7 mouse cellular contexts compared by ENCODE assay signal in the genomic region with DNA sequence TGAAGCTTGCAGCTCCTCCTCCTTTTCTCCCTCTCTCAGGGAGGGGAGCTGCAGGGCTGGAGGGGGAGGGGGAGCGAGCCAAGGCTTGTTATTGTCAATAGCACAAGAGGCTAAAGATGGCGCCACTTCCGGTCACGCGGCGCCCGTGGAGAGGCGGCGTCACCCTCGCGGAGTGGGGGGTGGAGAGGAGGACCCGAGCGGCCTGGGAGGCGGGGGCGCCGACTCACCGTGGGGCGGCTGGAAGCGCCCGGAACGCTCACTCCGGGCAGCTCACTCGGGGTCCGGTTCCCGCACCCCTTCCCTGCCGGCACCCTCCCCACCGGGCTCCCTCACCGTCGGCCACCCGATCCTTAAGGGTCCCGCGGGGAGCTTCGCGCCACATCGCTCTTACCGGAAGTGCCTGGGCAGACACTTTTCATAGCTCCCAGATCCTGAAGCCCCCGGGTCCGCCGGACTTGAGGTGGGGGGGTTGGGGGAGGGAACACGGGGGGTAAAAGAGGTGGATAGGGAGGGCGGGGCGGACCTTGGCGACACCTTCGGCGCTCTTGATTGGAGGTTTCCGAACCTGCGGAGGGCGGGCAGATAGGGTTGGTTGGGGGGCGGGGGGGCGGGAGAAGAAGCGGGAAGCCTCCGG. TPM values are rescaled to one million over a fixed set of nuclear protein-coding genes. Genes with fewer than 3 reads are reported as not detected.
DNase-seq lines count a peak whose midpoint lies in the region; ATAC-seq and TF ChIP-seq lines count a peak whose summit lies in the region.

No protein-coding gene starts in this region.

- peak; percentile 92 for ATAC-seq in embryonic facial prominence, embryonic 13.5 days (ENCODE audit: insufficient number of reproducible peaks, insufficient read depth, low FRiP score, low TSS enrichment, low read depth)
- ATAC-seq in limb, embryonic 13.5 days (ENCODE audit: low FRiP score, low read depth): peak; percentile 95
- ATAC-seq in midbrain, embryonic 16.5 days: peak; percentile 98

- peak; percentile 49; the same call in 1 of the 2 replicates for TF ChIP-seq EP300 in heart, adult 2 months (IDR thresholded peaks at IDR 0.05; ENCODE audit: insufficient read depth, low read depth, low read length)

- no peaks in the 10 kb centered on the region for H3K9me3 ChIP-seq in embryonic facial prominence, embryonic 13.5 days
- H3K9me3 ChIP-seq in limb, embryonic 13.5 days: no peaks in the 10 kb centered on the region
- no peaks in the 10 kb centered on the region for H3K9me3 ChIP-seq in midbrain, embryonic 16.5 days (replicated peaks; ENCODE audit: control insufficient read depth, low read length, poor library complexity, severe bottlenecking)

- peaks cover 5% of the 10 kb centered on the region; the same call in 1 of the 2 replicates for H3K36me3 ChIP-seq in embryonic facial prominence, embryonic 13.5 days
- H3K36me3 ChIP-seq in heart, adult 2 months (ENCODE audit: control insufficient read depth, insufficient read depth, low read length): no peaks in the 10 kb centered on the region; the same call in 1 of the 2 replicates
- H3K36me3 ChIP-seq in limb, embryonic 13.5 days: peaks cover 13% of the 10 kb centered on the region
- H3K36me3 ChIP-seq in midbrain, embryonic 16.5 days (ENCODE audit: control insufficient read depth, insufficient read depth, low read length): no peaks in the 10 kb centered on the region

- peak overlapping the region; percentile 63 for H3K4me2 ChIP-seq in embryonic facial prominence, embryonic 13.5 days
- H3K4me2 ChIP-seq in limb, embryonic 13.5 days (replicated peaks): peak overlapping the region; percentile 72
- peak overlapping the region; percentile 49 for H3K4me2 ChIP-seq in midbrain, embryonic 16.5 days (ENCODE audit: low read length)

- no peaks in the 10 kb centered on the region for H3K4me1 ChIP-seq in embryonic facial prominence, embryonic 13.5 days
- H3K4me1 ChIP-seq in heart, adult 2 months (ENCODE audit: control insufficient read depth, insufficient read depth, low read length): 0 out of 2 replicates have a peak, but pooled peaks cover 1% of the 10 kb centered on the region
- H3K4me1 ChIP-seq in limb, embryonic 13.5 days: no peaks in the 10 kb centered on the region
- H3K4me1 ChIP-seq in midbrain, embryonic 16.5 days (ENCODE audit: control insufficient read depth, insufficient read depth, low read length): peaks cover 15% of the 10 kb centered on the region

- H3K9ac ChIP-seq in embryonic facial prominence, embryonic 13.5 days: peak overlapping the region; percentile 73
- H3K9ac ChIP-seq in heart, adult 2 months (ENCODE audit: low read depth, low read length): peak overlapping the region; percentile 89
- peak overlapping the region; percentile 71 for H3K9ac ChIP-seq in limb, embryonic 13.5 days
- peak overlapping the region; percentile 81 for H3K9ac ChIP-seq in midbrain, embryonic 16.5 days (ENCODE audit: low read depth, low read length)

- TF ChIP-seq CTCF in heart, adult 2 months (IDR thresholded peaks at IDR 0.05): no peak

- peak overlapping the region; percentile 51 for H3K4me3 ChIP-seq in embryonic facial prominence, embryonic 13.5 days
- peak overlapping the region; percentile 69 for H3K4me3 ChIP-seq in heart, adult 2 months
- peak overlapping the region; percentile 53 for H3K4me3 ChIP-seq in limb, embryonic 13.5 days
- peak overlapping the region; percentile 55 for H3K4me3 ChIP-seq in midbrain, embryonic 16.5 days (ENCODE audit: low read depth, low read length)

- no peaks in the 10 kb centered on the region for H3K27me3 ChIP-seq in embryonic facial prominence, embryonic 13.5 days
- H3K27me3 ChIP-seq in heart, adult 2 months (ENCODE audit: control insufficient read depth, insufficient read depth, low read length): no peaks in the 10 kb centered on the region
- no peaks in the 10 kb centered on the region for H3K27me3 ChIP-seq in limb, embryonic 13.5 days
- no peaks in the 10 kb centered on the region for H3K27me3 ChIP-seq in midbrain, embryonic 16.5 days (ENCODE audit: control insufficient read depth, insufficient read depth, low read depth, low read length)

- H3K79me2 ChIP-seq in heart, adult 2 months (replicated peaks; ENCODE audit: control insufficient read depth, insufficient read depth, low read length): no peaks in the 10 kb centered on the region

- TF ChIP-seq POLR2A in heart, adult 2 months (IDR thresholded peaks at IDR 0.05; ENCODE audit: insufficient read depth, low read depth, low read length): peak; percentile 66

- H3K27ac ChIP-seq in embryonic facial prominence, embryonic 13.5 days: peak overlapping the region; percentile 96
- H3K27ac ChIP-seq in heart, adult 2 months: peak overlapping the region; percentile 94
- peak overlapping the region; percentile 93 for H3K27ac ChIP-seq in limb, embryonic 13.5 days
- H3K27ac ChIP-seq in midbrain, embryonic 16.5 days (ENCODE audit: low read length): peak overlapping the region; percentile 94

- intact Hi-C loops in heart, adult 2 months (cut with DNase I): loop anchor here (2.0 to 5.0 kb wide), 3 partner anchors 36 to 107 kb away; a partner anchor contains a TSS

- 17% methylated on average over 52 of the region's 52 CpGs for WGBS in embryonic facial prominence, embryonic 13.5 days
- WGBS in heart, adult 2 months: 20% methylated on average over 35 of the region's 52 CpGs
- WGBS in limb, embryonic 13.5 days: 23% methylated on average over 42 of the region's 52 CpGs
- WGBS in midbrain, embryonic 16.5 days: 24% methylated on average over 36 of the region's 52 CpGs

- DNase-seq in adrenal gland, postnatal 36 days: peak; percentile 91 to 94
- DNase-seq in heart, adult 2 months: peak; percentile 88 to 92
- peak; percentile 92 to 93 for DNase-seq in kidney, adult 8-10 months
- peak; percentile 62 to 84 for DNase-seq in spleen, postnatal 10 days (ENCODE audit: low spot score in 2 of 2)

RNA-seq across cellular contexts. Expression of a gene that starts 11.3 kb away (rescaled TPM):
- total RNA-seq in adrenal gland, postnatal 36 days (2021): 10 to 100 TPM; 37.3 to 45.4 TPM
- polyA plus RNA-seq in embryonic facial prominence, embryonic 13.5 days (2015; fragmentation: Nextera tagmentation; extraction: Ambion mirVana): 34.1 and 35.6 TPM in 2 replicates
- total RNA-seq in heart, adult 2 months (2021): 10 to 100 TPM; 11.0 to 12.8 TPM
- polyA plus RNA-seq in heart, adult 2 months (2012; rRNA removed): 3.1 and 4.7 TPM in 2 replicates
- polyA plus RNA-seq in limb, embryonic 13.5 days (2015; fragmentation: Nextera tagmentation; extraction: Ambion mirVana): 32.0 and 36.3 TPM in 2 replicates
- 17.2 and 17.4 TPM in 2 replicates for polyA plus RNA-seq in midbrain, embryonic 16.5 days (2015; fragmentation: Nextera tagmentation; extraction: Ambion mirVana)

RNA-seq across cellular contexts. Expression of a gene that starts 35.7 kb away (rescaled TPM):
- 10 to 100 TPM; 68.7 to 68.9 TPM for total RNA-seq in adrenal gland, postnatal 36 days (2021)
- polyA plus RNA-seq in embryonic facial prominence, embryonic 13.5 days (2015; fragmentation: Nextera tagmentation; extraction: Ambion mirVana): 96.1 and 96.7 TPM in 2 replicates
- total RNA-seq in heart, adult 2 months (2021): 10 to 100 TPM; 32.5 to 34.7 TPM
- 11.9 and 17.1 TPM in 2 replicates for polyA plus RNA-seq in heart, adult 2 months (2012; rRNA removed)
- 102 and 108 TPM in 2 replicates for polyA plus RNA-seq in limb, embryonic 13.5 days (2015; fragmentation: Nextera tagmentation; extraction: Ambion mirVana)
- 173 and 181 TPM in 2 replicates for polyA plus RNA-seq in midbrain, embryonic 16.5 days (2015; fragmentation: Nextera tagmentation; extraction: Ambion mirVana)

Comparison
In these comparisons a context has a peak if more than half of its experiments do, and no peak if none do; other contexts are left out.
1. Peak in every context shown above with its lines: DNase-seq, ATAC-seq, H3K4me3 ChIP-seq and H3K27ac ChIP-seq.